Mouse (Mus musculus) spleen, postnatal 10 days (tissue): Measurements from ENCODE around the gene Tspan12.

Experiments used
- DNase-seq, 2 experiments: peaks; one replicate each; pipeline ENCODE4 v3.0.0; 2021 to 2022; ENCODE audit warnings: low spot score in 2 of 2

Gene Tspan12

DNA sequence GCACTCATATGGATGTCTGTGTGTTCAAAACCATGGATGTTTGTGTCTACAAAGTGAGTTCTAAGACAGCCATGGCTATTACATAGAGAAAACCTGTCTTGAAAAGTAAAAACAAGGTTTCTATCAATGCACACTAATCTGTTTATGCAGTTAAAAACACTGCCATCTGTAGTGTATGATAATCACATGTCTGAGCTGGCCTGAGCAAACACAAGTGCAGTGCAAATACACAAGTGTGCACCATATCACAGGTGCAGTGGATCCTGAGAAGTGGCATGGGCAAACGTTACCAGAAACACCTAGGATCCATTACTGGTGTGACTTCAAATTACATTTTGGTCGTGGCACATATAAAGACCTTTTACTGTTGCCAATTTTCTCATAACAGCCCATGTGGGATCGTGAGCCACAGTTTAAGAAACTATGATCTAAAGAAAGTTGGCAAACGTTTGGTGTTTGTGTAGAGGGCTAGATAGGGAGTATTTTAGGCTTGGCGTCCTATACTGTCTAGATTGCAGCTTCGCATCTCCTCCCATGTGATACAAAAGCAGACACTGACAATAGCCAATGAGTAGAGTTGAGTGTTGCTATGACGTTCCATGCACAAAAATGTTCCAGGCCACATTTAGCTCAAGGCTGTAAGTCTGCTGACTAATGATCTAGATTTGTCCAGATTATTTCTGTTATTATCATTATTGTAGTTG is 78.0 kb downstream of the Tspan12 start:
- DNase-seq, result no peak

DNA sequence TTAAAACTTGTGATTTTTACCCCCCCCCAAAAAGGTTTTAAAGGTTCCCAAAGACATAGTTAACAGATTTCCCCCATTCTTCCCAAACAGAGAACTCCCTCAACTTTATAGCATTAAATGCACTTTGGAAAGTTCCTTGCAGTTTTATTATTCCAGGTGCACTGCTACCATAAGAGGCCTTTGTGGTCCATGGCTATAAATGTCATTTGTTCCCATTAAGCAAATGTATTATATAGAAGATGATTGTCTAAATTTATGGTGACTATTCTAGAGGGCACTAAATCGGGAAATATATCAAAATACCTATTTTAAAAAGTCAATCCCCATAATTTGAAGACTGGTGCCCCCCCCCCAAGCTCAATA is 82.9 kb downstream of the Tspan12 start:
- DNase-seq, result no peak

DNA sequence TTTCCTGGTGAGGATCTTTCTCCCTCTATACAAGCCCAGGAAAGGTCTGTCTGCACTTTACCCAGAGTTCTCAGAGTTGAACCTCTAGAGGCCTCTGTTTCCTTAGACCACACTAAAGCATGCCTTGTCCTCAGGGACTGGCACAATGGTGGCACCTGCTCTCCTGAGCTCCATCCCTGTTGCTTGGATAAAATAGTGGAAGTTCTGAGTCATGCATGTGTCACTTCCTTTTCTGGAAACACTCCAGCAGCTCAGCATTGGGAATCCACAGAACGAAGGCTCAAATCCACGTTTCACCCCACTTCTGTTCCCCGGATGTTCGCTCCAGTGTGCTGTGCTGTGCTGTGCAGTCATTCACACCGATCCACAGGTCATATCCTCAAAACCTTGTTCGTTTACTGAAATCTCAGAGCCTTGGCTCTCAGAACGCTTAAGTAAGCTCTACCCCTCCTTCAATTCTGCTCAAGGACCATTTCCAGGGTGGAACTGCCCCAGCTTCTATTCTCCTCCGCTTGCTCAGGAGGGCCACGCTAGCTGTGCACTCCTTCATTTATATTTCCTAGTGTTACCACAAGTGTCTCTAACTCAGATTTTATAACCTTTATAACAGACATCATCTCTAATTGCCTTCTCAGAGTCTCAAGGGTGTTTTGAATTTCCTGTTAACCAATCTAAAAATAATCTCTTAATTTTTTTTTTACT is 83.4 kb downstream of the Tspan12 start:
- DNase-seq, result no peak

DNA sequence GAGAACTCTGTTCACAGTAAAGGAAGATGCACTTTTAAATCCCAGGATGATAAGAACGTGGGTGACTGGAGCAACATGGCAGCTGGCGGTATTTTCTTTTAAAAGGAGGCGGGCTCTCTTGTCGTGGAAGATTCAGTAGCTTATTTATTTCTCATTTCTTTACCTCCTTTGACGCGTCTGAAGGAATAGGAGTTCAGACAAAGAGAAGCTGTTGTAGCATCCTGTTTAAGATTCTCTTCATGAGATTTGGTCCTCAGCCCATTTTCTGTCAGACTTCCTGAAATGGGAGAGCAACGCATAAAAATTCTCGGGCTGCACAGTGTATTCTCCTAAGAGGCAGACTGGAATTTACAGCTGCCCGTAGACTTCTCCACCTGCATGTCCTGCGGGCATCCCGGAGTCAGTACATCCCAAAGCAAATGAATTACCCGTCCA is 84.5 kb downstream of the Tspan12 start:
- no peak for DNase-seq

DNA sequence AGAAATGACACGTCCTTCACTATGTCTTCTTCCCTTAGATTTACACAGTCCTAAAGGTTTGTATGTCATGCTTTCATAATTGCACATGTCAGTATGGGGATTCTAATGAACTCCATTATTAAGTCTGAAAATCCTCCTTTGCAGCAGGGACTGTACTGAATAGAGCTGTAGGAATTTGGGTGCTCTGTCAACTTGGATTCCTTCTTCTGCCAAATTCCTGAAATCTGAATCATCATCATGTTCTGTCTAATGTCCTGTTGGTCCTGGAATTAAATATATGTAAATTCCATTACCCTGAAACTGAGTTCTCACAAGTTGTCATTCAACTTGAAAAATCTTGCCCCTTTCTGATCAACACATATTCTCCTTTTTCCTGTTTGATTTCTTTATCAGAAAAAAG is 104.8 kb downstream of the Tspan12 start:
- no peak for DNase-seq

DNA sequence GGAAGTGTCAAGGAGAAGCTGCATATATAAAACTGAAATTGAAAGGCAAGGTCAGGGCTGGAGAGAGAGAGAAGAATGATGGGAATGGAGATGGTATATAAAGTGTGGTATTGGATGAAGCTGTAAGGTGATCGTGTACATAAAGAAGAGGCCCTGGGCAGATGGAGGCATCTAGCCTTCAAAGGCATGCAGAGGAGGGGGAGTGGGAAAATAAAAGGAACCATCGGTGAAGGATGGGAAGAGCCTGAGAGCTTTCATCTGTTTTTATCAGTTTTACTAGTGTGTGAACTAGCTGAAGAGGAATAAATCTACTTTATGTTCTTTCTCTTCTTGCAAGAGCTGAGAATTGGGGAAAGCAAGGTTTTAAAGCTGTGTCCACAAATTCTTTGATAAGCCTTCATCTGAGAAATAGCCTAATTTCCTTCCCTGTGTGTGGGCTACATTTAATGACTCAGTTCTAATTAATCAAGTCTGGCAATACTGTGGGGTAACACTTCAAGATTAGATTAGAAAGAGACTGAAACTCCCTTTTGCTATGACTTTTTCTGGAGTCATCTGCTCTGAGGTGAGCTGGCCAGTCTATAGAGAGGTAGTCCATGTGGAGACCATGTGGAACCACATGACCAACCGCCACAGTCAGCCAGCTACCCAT is 107.6 kb downstream of the Tspan12 start:
- DNase-seq, result no peak

DNA sequence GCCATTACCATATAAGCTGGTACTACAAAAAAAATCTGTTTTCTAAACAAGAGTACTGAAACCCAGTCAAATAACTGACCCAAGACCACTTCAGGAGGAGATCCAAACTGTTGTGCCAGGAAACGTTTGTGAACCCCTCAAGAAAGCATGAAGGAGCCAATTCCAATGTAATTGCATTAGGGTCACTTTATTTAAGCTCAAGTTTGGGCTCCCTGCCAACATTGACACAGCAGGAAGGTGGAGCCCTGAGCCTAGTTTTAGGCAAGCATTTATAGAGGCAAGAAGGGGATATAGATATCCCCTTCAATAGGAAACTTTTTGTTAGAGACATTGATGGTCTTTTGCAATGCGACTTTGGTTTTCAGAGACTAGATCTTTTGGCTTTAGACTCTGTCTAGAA is 111.7 kb downstream of the Tspan12 start:
- no peak for DNase-seq

DNA sequence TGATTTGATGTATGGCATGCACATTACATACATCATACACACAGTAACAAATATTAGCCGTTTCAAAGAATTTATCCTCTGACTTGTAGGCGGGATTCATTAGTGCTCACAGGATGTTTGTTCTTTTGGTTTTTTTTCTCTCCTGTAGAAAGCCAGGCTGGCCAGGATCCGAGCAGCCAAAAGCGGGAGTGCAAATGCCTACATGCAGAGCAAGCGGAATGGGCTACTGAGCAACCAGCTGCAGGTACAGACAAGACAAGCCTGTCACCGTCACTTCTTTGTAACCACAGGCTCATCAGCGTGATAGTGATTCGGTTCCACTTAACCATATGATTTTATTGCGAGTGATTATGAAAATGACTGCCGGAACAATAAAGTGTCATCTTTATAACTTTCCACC is 130.1 kb downstream of the Tspan12 start:
- no peak for DNase-seq
